ENCODE assay signal across 25 mouse cellular contexts in the genomic region with DNA sequence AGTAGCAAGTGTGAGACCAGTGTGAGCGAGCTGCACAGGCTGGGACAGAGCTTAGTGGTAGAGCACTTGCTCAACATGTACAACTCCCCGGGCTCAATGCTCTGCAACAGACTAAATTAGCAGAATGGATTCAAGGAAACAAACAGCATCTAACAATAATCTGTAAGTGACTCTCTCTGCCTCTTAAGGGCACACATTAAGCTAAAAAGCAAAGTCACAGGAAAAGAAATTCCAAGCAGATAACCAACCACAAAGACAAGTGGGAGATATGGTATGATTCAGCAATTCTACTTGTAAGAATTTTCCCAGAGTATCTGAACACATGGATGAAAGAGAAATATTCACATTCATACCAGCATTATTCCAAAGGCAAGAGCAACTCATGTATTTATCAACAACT. TPM values are rescaled to one million over a fixed set of nuclear protein-coding genes. Genes with fewer than 3 reads are reported as not detected.
A peak's percentile ranks its signal among the peaks of the same experiment; 100 is the strongest.
DNase-seq lines count a peak whose midpoint lies in the region; ATAC-seq lines count a peak whose summit lies in the region.
"Had no signal": no experiment of that assay in that cellular context is flagged by ENCODE, and none has a peak within 500 bp of the region (broad histone marks: within the 10 kb centered on the region; RNA-seq: fewer than 3 reads in every experiment).

No protein-coding gene starts in this region.

- no peak overlapping the region for H3K27ac ChIP-seq in midbrain, embryonic 11.5 days (ENCODE audit: low read depth, low read length)
- H3K27ac ChIP-seq in midbrain, embryonic 16.5 days (ENCODE audit: low read length), result no peak overlapping the region
- no peak overlapping the region for H3K27ac ChIP-seq in heart, embryonic 12.5 days (ENCODE audit: poor library complexity, severe bottlenecking)
- H3K27ac ChIP-seq: embryonic facial prominence, embryonic 15.5 days; forebrain, embryonic 15.5 days; hindbrain, embryonic 12.5 days; kidney, embryonic 15.5 days; limb, embryonic 15.5 days; lung, embryonic 15.5 days; midbrain, embryonic 12.5 days; stomach, embryonic 15.5 days had no signal

- H3K4me1 ChIP-seq in midbrain, embryonic 11.5 days (ENCODE audit: control insufficient read depth, insufficient read depth, low read length), result no peaks in the 10 kb centered on the region
- H3K4me1 ChIP-seq in midbrain, embryonic 16.5 days (ENCODE audit: control insufficient read depth, insufficient read depth, low read length), result no peaks in the 10 kb centered on the region
- H3K4me1 ChIP-seq in heart, embryonic 12.5 days (replicated peaks), result no peaks in the 10 kb centered on the region
- H3K4me1 ChIP-seq: embryonic facial prominence, embryonic 15.5 days; forebrain, embryonic 15.5 days; hindbrain, embryonic 12.5 days; kidney, embryonic 15.5 days; limb, embryonic 15.5 days; lung, embryonic 15.5 days; midbrain, embryonic 12.5 days; stomach, embryonic 15.5 days had no signal

- H3K9me3 ChIP-seq in midbrain, embryonic 11.5 days (ENCODE audit: control insufficient read depth, low read length), result no peaks in the 10 kb centered on the region
- H3K9me3 ChIP-seq in midbrain, embryonic 16.5 days (replicated peaks; ENCODE audit: control insufficient read depth, low read length, poor library complexity, severe bottlenecking), result no peaks in the 10 kb centered on the region
- no peaks in the 10 kb centered on the region for H3K9me3 ChIP-seq in heart, embryonic 12.5 days (replicated peaks)
- H3K9me3 ChIP-seq: embryonic facial prominence, embryonic 15.5 days; forebrain, embryonic 15.5 days; hindbrain, embryonic 12.5 days; kidney, embryonic 15.5 days; limb, embryonic 15.5 days; lung, embryonic 15.5 days; midbrain, embryonic 12.5 days; stomach, embryonic 15.5 days had no signal

- ATAC-seq in midbrain, embryonic 11.5 days (ENCODE audit: low FRiP score), result no peak
- ATAC-seq in midbrain, embryonic 16.5 days, result no peak
- ATAC-seq in granulocyte monocyte progenitor cell, adult 5-6 weeks (replicated peaks; ENCODE audit: poor library complexity, severe bottlenecking), result 0 out of 2 replicates have a peak, but pooled peaks have one; percentile 35
- ATAC-seq in heart, embryonic 12.5 days (ENCODE audit: insufficient number of reproducible peaks, low FRiP score), result no peak
- ATAC-seq: CD4-positive, CD25-positive, alpha-beta regulatory T cell, adult 4 months; forebrain, embryonic 15.5 days; intestine, postnatal 0 days had no signal

- H3K27me3 ChIP-seq in midbrain, embryonic 11.5 days (ENCODE audit: control insufficient read depth, insufficient read depth, low read length), result no peaks in the 10 kb centered on the region
- H3K27me3 ChIP-seq in midbrain, embryonic 16.5 days (ENCODE audit: control insufficient read depth, insufficient read depth, low read depth, low read length), result no peaks in the 10 kb centered on the region
- H3K27me3 ChIP-seq in heart, embryonic 12.5 days (replicated peaks), result no peaks in the 10 kb centered on the region
- H3K27me3 ChIP-seq: embryonic facial prominence, embryonic 15.5 days; forebrain, embryonic 15.5 days; hindbrain, embryonic 12.5 days; kidney, embryonic 15.5 days; limb, embryonic 15.5 days; lung, embryonic 15.5 days; midbrain, embryonic 12.5 days; stomach, embryonic 15.5 days had no signal

- no peak overlapping the region for H3K4me2 ChIP-seq in midbrain, embryonic 11.5 days
- H3K4me2 ChIP-seq in midbrain, embryonic 16.5 days (ENCODE audit: low read length), result no peak overlapping the region
- no peak overlapping the region for H3K4me2 ChIP-seq in heart, embryonic 12.5 days
- H3K4me2 ChIP-seq: embryonic facial prominence, embryonic 15.5 days; forebrain, embryonic 15.5 days; hindbrain, embryonic 12.5 days; kidney, embryonic 15.5 days; limb, embryonic 15.5 days; lung, embryonic 15.5 days; midbrain, embryonic 12.5 days; stomach, embryonic 15.5 days had no signal

- no peak overlapping the region for H3K9ac ChIP-seq in midbrain, embryonic 11.5 days (ENCODE audit: low read length)
- H3K9ac ChIP-seq in midbrain, embryonic 16.5 days (ENCODE audit: low read depth, low read length), result no peak overlapping the region
- no peak overlapping the region for H3K9ac ChIP-seq in heart, embryonic 12.5 days
- H3K9ac ChIP-seq: embryonic facial prominence, embryonic 15.5 days; forebrain, embryonic 15.5 days; hindbrain, embryonic 12.5 days; kidney, embryonic 15.5 days; limb, embryonic 15.5 days; lung, embryonic 15.5 days; midbrain, embryonic 12.5 days; stomach, embryonic 15.5 days had no signal

- DNase-seq in midbrain, embryonic 11.5 days (ENCODE audit: low spot score, missing footprints), result peak; percentile 59
- peak; percentile 52 for DNase-seq in MEL-GATA-1-ER (ENCODE audit: extremely low read depth, low read depth)
- no peak for DNase-seq in layer of hippocampus, adult 9-10 months (ENCODE audit: low spot score)
- DNase-seq in kidney, postnatal 36 days, result no peak
- DNase-seq: adrenal gland, postnatal 10 days; cerebellum, adult 8-10 months; gastrocnemius, postnatal 14 days; heart, adult 18-20 months; kidney, postnatal 4 days; left cerebral cortex, postnatal 4 days; lung, postnatal 36 days; thymus, postnatal 25 days had no signal

- WGBS in midbrain, embryonic 11.5 days, result 86% methylated on average over 2 of the region's 2 CpGs
- 94% methylated on average over 2 of the region's 2 CpGs for WGBS in midbrain, embryonic 16.5 days
- WGBS in heart, embryonic 12.5 days, result 73% methylated on average over 2 of the region's 2 CpGs

- no peaks in the 10 kb centered on the region for H3K36me3 ChIP-seq in midbrain, embryonic 11.5 days (ENCODE audit: control insufficient read depth, insufficient read depth, low read length)
- H3K36me3 ChIP-seq in midbrain, embryonic 16.5 days (ENCODE audit: control insufficient read depth, insufficient read depth, low read length), result no peaks in the 10 kb centered on the region
- H3K36me3 ChIP-seq in heart, embryonic 12.5 days, result no peaks in the 10 kb centered on the region
- H3K36me3 ChIP-seq: embryonic facial prominence, embryonic 15.5 days; forebrain, embryonic 15.5 days; hindbrain, embryonic 12.5 days; kidney, embryonic 15.5 days; limb, embryonic 15.5 days; lung, embryonic 15.5 days; midbrain, embryonic 12.5 days; stomach, embryonic 15.5 days had no signal

- no peak overlapping the region for H3K4me3 ChIP-seq in midbrain, embryonic 11.5 days (ENCODE audit: low read depth, low read length)
- H3K4me3 ChIP-seq in midbrain, embryonic 16.5 days (ENCODE audit: low read depth, low read length), result no peak overlapping the region
- H3K4me3 ChIP-seq in heart, embryonic 12.5 days, result no peak overlapping the region
- H3K4me3 ChIP-seq: embryonic facial prominence, embryonic 15.5 days; forebrain, embryonic 15.5 days; hindbrain, embryonic 12.5 days; kidney, embryonic 15.5 days; limb, embryonic 15.5 days; lung, embryonic 15.5 days; midbrain, embryonic 12.5 days; stomach, embryonic 15.5 days had no signal

RNA-seq across cellular contexts. Expression of a gene that starts 13.3 kb away (rescaled TPM):
- polyA plus RNA-seq in midbrain, embryonic 11.5 days (2014; fragmentation: Nextera tagmentation; extraction: Ambion mirVana), result 12.4 and 13.4 TPM in 2 replicates
- 8.7 and 9.4 TPM in 2 replicates for polyA plus RNA-seq in midbrain, embryonic 16.5 days (2015; fragmentation: Nextera tagmentation; extraction: Ambion mirVana)
- 50.6 and 60.5 TPM in 2 replicates for total RNA-seq in granulocyte monocyte progenitor cell, adult 5-6 weeks (2014; fragmentation: Nextera tagmentation)
- 63.0 and 65.9 TPM in 2 replicates for total RNA-seq in granulocyte monocyte progenitor cell, adult 5-6 weeks (2017)
- 8.5 and 8.7 TPM in 2 replicates for polyA plus RNA-seq in heart, embryonic 12.5 days (2016; fragmentation: Nextera tagmentation; extraction: Ambion mirVana)

Comparison
In these comparisons a context has a peak if more than half of its experiments do, and no peak if none do; other contexts are left out.
1. DNase-seq: peak in midbrain, embryonic 11.5 days (single experiment) and MEL-GATA-1-ER (single experiment); none in layer of hippocampus, adult 9-10 months (single experiment) and kidney, postnatal 36 days (0 of 2).